Mouse (Mus musculus) ES-E14 (cell line): ENCODE measurements at regions not wholly inside any gene's neighbourhood (a gene's known extent, or its start where the extent isn't known, plus 50 kb on each side); places are given as distances from the start of the nearest gene placed in this dataset.

ENCODE experiments used
- HCFC1 ChIP-seq: IDR thresholded peaks from 2 replicates; pipeline ENCODE4 v1.6.1; 2012; ENCODE audit warnings: low read length, inconsistent platforms, borderline replicate concordance; ENCODE audit not compliant: insufficient read depth
- MAFK ChIP-seq: IDR thresholded peaks from 2 replicates; pipeline ENCODE4 v1.6.1; 2014; ENCODE audit warnings: mild to moderate bottlenecking, low read depth, low read length, inconsistent platforms; ENCODE audit not compliant: insufficient read depth
- ZC3H11A ChIP-seq: IDR thresholded peaks from 2 replicates; pipeline ENCODE4 v1.6.1; 2012; ENCODE audit warnings: low read depth, mild to moderate bottlenecking, inconsistent platforms, low read length, borderline replicate concordance
- ZNF384 ChIP-seq: IDR thresholded peaks from 2 replicates; pipeline ENCODE4 v1.6.1; 2012; ENCODE audit warnings: low read depth, low read length, inconsistent platforms

GRCm38 (mm10) chr12:31185177-31185932, 55.2 kb upstream of the Gm6993 start:
- TF ChIP-seq HCFC1: no peak
- no peak for TF ChIP-seq MAFK
- no peak for TF ChIP-seq ZC3H11A
- TF ChIP-seq ZNF384: no peak
